Mouse (Mus musculus) v-Abl transformed pro-B cells (cell line): ENCODE data around the gene Nav2.

Source experiments
- in situ Hi-C, 2 experiments: fragments of 400-800 bp; cut with MboI; formaldehyde crosslinking; loops; one replicate each; pipeline ENCODE4 v1.15.1; 2025; ENCODE audit not compliant: unreplicated experiment in 2 of 2

The Nav2 gene

GRCm38 (mm10) chr7:49504297-49504696 lies 595.8 kb downstream of the Nav2 start:
- in situ Hi-C loops, result no loop called here

GRCm38 (mm10) chr7:49505024-49505423 lies 596.5 kb downstream of the Nav2 start:
- in situ Hi-C loops, result no loop called here

GRCm38 (mm10) chr7:49506085-49506820 lies 597.7 kb downstream of the Nav2 start:
- in situ Hi-C loops, result no loop called here

- in situ Hi-C loops, result no loop called here
These were observed 599.5 kb downstream of the Nav2 start for GRCm38 (mm10) chr7:49507943-49508506.

- in situ Hi-C loops, result no loop called here
These were observed 603.4 kb downstream of the Nav2 start for GRCm38 (mm10) chr7:49511820-49512453.

- in situ Hi-C loops, result no loop called here
These were observed 605.4 kb downstream of the Nav2 start for GRCm38 (mm10) chr7:49513763-49514437.

- in situ Hi-C loops, result no loop called here
These were observed 606.5 kb downstream of the Nav2 start for GRCm38 (mm10) chr7:49515012-49515411.

- in situ Hi-C loops, result no loop called here
These were observed 612.0 kb downstream of the Nav2 start for GRCm38 (mm10) chr7:49520504-49520903.

GRCm38 (mm10) chr7:49521349-49521748 lies 612.8 kb downstream of the Nav2 start:
- in situ Hi-C loops, result no loop called here

- in situ Hi-C loops, result no loop called here
These were observed 613.5 kb downstream of the Nav2 start for GRCm38 (mm10) chr7:49521976-49522375.

GRCm38 (mm10) chr7:49522411-49523114 lies 614.0 kb downstream of the Nav2 start:
- in situ Hi-C loops, result no loop called here

- in situ Hi-C loops, result no loop called here
These were observed 614.6 kb downstream of the Nav2 start for GRCm38 (mm10) chr7:49523115-49523445.

GRCm38 (mm10) chr7:49523729-49524128 lies 615.2 kb downstream of the Nav2 start:
- in situ Hi-C loops, result no loop called here

GRCm38 (mm10) chr7:49525348-49526100 lies 617.0 kb downstream of the Nav2 start:
- in situ Hi-C loops, result no loop called here

- in situ Hi-C loops, result no loop called here
These were observed 617.6 kb downstream of the Nav2 start for GRCm38 (mm10) chr7:49526101-49526499.

- in situ Hi-C loops, result no loop called here
These were observed 619.0 kb downstream of the Nav2 start for GRCm38 (mm10) chr7:49527495-49527894.

GRCm38 (mm10) chr7:49527925-49528324 lies 619.4 kb downstream of the Nav2 start:
- in situ Hi-C loops, result no loop called here

GRCm38 (mm10) chr7:49529498-49529897 lies 621.0 kb downstream of the Nav2 start:
- in situ Hi-C loops, result no loop called here

- in situ Hi-C loops, result no loop called here
These were observed 625.1 kb downstream of the Nav2 start for GRCm38 (mm10) chr7:49533571-49533970.

GRCm38 (mm10) chr7:49534208-49534607 lies 625.7 kb downstream of the Nav2 start:
- in situ Hi-C loops, result no loop called here
